Mouse (Mus musculus) inflammation-experienced regulatory T-cells, adult 6 months (primary cell): ENCODE measurements around the gene Ccdc159. TPM values are rescaled to one million over a fixed set of nuclear protein-coding genes. Genes with fewer than 3 reads are reported as not detected.

Experiments used
- ATAC-seq: one replicate; pipeline ENCODE4 v1.8.0; 2017
- polyA plus RNA-seq, 3 experiments: library from polyadenylated mRNA; unstranded; fragments of 100-300 nt; shearing (Covaris generic); gene quantifications; one replicate each; pipeline ENCODE4 v1.2.1; 2017

Ccdc159 gene
- not detected for polyA plus RNA-seq

- ATAC-seq: peak; percentile 56
Observed at GRCm38 (mm10) chr9:21927208-21927753, at the start of gene Ccdc159, which contains the start of gene Tmem205. TSS of gene Ccdc159 (plus strand) at chr9:21927471. TSS of gene Tmem205 (minus strand) at chr9:21927556.

GRCm38 (mm10) chr9:21889229-21889628 is 38.0 kb upstream of the Ccdc159 start:
- ATAC-seq: no peak

GRCm38 (mm10) chr9:21901223-21901820 is 25.9 kb upstream of the Ccdc159 start:
- ATAC-seq: peak; percentile 99

- no peak for ATAC-seq
Observed at GRCm38 (mm10) chr9:21904031-21904430, 23.2 kb upstream of the Ccdc159 start.

- no peak for ATAC-seq
Observed at GRCm38 (mm10) chr9:21908216-21908615, 19.1 kb upstream of the Ccdc159 start.

- no peak for ATAC-seq
Observed at GRCm38 (mm10) chr9:21909474-21910223, 17.6 kb upstream of the Ccdc159 start.

GRCm38 (mm10) chr9:21916851-21917492 is 10.3 kb upstream of the Ccdc159 start:
- no peak for ATAC-seq

GRCm38 (mm10) chr9:21917493-21918034 is 9.7 kb upstream of the Ccdc159 start:
- ATAC-seq: peak; percentile 9

- ATAC-seq: peak; percentile 94
Observed at GRCm38 (mm10) chr9:21918035-21918592, 9.2 kb upstream of the Ccdc159 start, which contains the start of gene Rab3d. TSS of gene Rab3d (minus strand) at chr9:21918192.

- ATAC-seq: no peak
Observed at GRCm38 (mm10) chr9:21918692-21919384, 8.4 kb upstream of the Ccdc159 start.

- ATAC-seq: no peak
Observed at GRCm38 (mm10) chr9:21923036-21923435, 4.2 kb upstream of the Ccdc159 start.

- ATAC-seq: no peak
Observed at GRCm38 (mm10) chr9:21923490-21924098, 3.7 kb upstream of the Ccdc159 start.

GRCm38 (mm10) chr9:21924099-21924493 is 3.2 kb upstream of the Ccdc159 start:
- ATAC-seq: no peak

GRCm38 (mm10) chr9:21925034-21925433 is 2.2 kb upstream of the Ccdc159 start:
- ATAC-seq: no peak

- no peak for ATAC-seq
Observed at GRCm38 (mm10) chr9:21925506-21925905, 1.8 kb upstream of the Ccdc159 start.

GRCm38 (mm10) chr9:21926155-21926554 is 1.1 kb upstream of the Ccdc159 start:
- no peak for ATAC-seq

- ATAC-seq: no peak
Observed at GRCm38 (mm10) chr9:21926784-21927183, 487 bp upstream of the Ccdc159 start.

GRCm38 (mm10) chr9:21929208-21929607 is 1.9 kb downstream of the Ccdc159 start:
- ATAC-seq: no peak

GRCm38 (mm10) chr9:21932006-21932405 is 4.7 kb downstream of the Ccdc159 start:
- no peak for ATAC-seq

GRCm38 (mm10) chr9:21932445-21933137 is 5.3 kb downstream of the Ccdc159 start:
- ATAC-seq: no peak

- ATAC-seq: no peak
Observed at GRCm38 (mm10) chr9:21934021-21934420, 6.8 kb downstream of the Ccdc159 start.
